9 mouse cellular contexts compared by ENCODE assay signal in the genomic region with DNA sequence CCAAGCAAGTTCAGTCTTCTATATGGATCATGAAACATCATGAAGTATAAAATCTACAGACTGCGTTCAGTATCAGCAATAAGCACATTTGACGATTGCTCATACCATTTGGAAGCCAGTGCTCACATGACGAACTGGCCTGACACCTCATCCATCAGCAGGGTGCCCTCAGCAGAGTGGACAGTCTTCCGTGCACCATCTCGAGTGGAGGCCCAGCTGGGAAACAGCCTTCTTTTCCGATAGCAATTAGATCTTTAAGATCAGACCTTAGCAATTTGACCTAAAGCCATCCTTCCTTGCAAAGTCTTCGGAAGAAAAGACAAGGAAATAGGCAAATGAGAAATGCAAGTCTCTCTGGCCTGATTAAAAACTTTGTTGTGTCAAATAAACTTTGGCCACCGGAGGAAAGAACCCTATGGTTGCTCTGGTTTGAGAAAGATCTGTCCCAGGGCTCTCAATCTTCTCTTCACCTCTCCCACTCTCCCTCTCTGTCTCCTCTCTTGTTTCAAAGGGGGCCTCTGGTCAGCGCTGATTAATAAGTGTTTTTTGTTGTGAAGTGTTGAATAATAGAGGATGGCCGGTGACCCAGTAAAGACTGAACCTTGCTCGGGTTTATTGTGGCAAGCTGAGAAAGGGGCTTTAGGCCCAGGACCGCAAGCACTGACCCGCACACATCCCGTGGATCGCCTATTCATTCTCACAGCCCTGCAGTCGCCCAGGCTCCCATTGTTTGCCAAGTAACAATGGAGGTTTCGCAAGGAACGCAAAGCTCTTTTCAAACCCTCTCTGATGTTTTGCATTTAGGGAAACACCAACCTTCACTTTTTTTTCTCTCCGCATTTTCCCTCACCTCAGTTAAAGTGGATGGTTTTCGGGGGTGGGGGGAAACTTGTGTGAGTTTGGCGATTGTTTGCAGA.
A peak's percentile ranks its signal among the peaks of the same experiment; 100 is the strongest.
DNase-seq lines count a peak whose midpoint lies in the region; ATAC-seq and TF ChIP-seq lines count a peak whose summit lies in the region.
"Had no signal": no experiment of that assay in that cellular context is flagged by ENCODE, and none has a peak within 500 bp of the region (broad histone marks: within the 10 kb centered on the region; RNA-seq: fewer than 3 reads in every experiment).

No protein-coding gene starts in this region.

- no peak for TF ChIP-seq CTCF in bone marrow macrophage, adult 2 months (IDR thresholded peaks at IDR 0.05; ENCODE audit: low read depth, low read length)

- no peak for ATAC-seq in heart, embryonic 11.5 days (replicated peaks; ENCODE audit: insufficient number of reproducible peaks, low FRiP score, low TSS enrichment)
- peak; percentile 64 for ATAC-seq in midbrain, embryonic 12.5 days (ENCODE audit: low FRiP score, low read depth)

- H3K27ac ChIP-seq in heart, embryonic 11.5 days (ENCODE audit: low read depth, low read length) = no peak overlapping the region
- H3K27ac ChIP-seq in bone marrow macrophage, adult 2 months (ENCODE audit: insufficient read depth, low read depth, low read length) = no peak overlapping the region
- peak overlapping the region; percentile 100 for H3K27ac ChIP-seq in midbrain, embryonic 12.5 days (replicated peaks)

- H3K4me3 ChIP-seq in heart, embryonic 11.5 days (ENCODE audit: low read depth, low read length) = peak overlapping the region; percentile 53
- peak overlapping the region; percentile 11; the same call in 1 of the 2 replicates for H3K4me3 ChIP-seq in bone marrow macrophage, adult 2 months (ENCODE audit: insufficient read depth, low read length)
- peak overlapping the region; percentile 81 for H3K4me3 ChIP-seq in midbrain, embryonic 12.5 days
- H3K4me3 ChIP-seq: erythroblast, embryonic 14.5 days had no signal

- no peaks in the 10 kb centered on the region for H3K36me3 ChIP-seq in heart, embryonic 11.5 days (ENCODE audit: control insufficient read depth, insufficient read depth, low read length)
- H3K36me3 ChIP-seq in midbrain, embryonic 12.5 days = no peaks in the 10 kb centered on the region

- peaks cover 51% of the 10 kb centered on the region for H3K27me3 ChIP-seq in heart, embryonic 11.5 days (ENCODE audit: control insufficient read depth, insufficient read depth, low read length)
- H3K27me3 ChIP-seq in midbrain, embryonic 12.5 days = no peaks in the 10 kb centered on the region

- 5% methylated on average over 21 of the region's 21 CpGs for WGBS in heart, embryonic 11.5 days (ENCODE audit: insufficient replicate concordance)
- under 1% methylated on average over 21 of the region's 21 CpGs for WGBS in midbrain, embryonic 12.5 days

- peak overlapping the region; percentile 94 for H3K4me2 ChIP-seq in heart, embryonic 11.5 days
- peak overlapping the region; percentile 88 for H3K4me2 ChIP-seq in midbrain, embryonic 12.5 days (replicated peaks)

- H3K4me1 ChIP-seq in heart, embryonic 11.5 days (ENCODE audit: control insufficient read depth, insufficient read depth, low read length) = peaks cover 9% of the 10 kb centered on the region; the same call in 1 of the 2 replicates
- H3K4me1 ChIP-seq in bone marrow macrophage, adult 2 months (ENCODE audit: control insufficient read depth, insufficient read depth, low read length) = no peaks in the 10 kb centered on the region
- H3K4me1 ChIP-seq in midbrain, embryonic 12.5 days = peaks cover 26% of the 10 kb centered on the region

- no peaks in the 10 kb centered on the region for H3K9me3 ChIP-seq in heart, embryonic 11.5 days (replicated peaks; ENCODE audit: control insufficient read depth, low read length)
- no peaks in the 10 kb centered on the region for H3K9me3 ChIP-seq in midbrain, embryonic 12.5 days

- peak overlapping the region; percentile 63; the same call in 1 of the 2 replicates for H3K9ac ChIP-seq in heart, embryonic 11.5 days (ENCODE audit: low read depth, low read length)
- H3K9ac ChIP-seq in midbrain, embryonic 12.5 days (replicated peaks) = peak overlapping the region; percentile 98

- TF ChIP-seq POLR2A in bone marrow macrophage, adult 2 months (IDR thresholded peaks at IDR 0.05; ENCODE audit: borderline replicate concordance, low read depth, low read length) = no peak

- no peak for DNase-seq in heart, adult 8-10 months (ENCODE audit: low spot score)
- peak; percentile 5 for DNase-seq in gonadal fat pad, adult 2 months (ENCODE audit: low read depth)
- DNase-seq in urinary bladder, adult 2 months (ENCODE audit: low spot score) = no peak
- DNase-seq in frontal cortex, adult 2 months (ENCODE audit: extremely low spot score in 1 of 2, low spot score in 1 of 2) = no peak
- DNase-seq in left cerebral cortex, adult 8-10 months (ENCODE audit: low spot score in 2 of 2) = no peak

Comparison
In these comparisons a context has a peak if more than half of its experiments do, and no peak if none do; other contexts are left out.
1. H3K4me3 ChIP-seq: peak in every context shown above with its lines; median percentile 81 in midbrain, embryonic 12.5 days; 53 in heart, embryonic 11.5 days; 11 in bone marrow macrophage, adult 2 months.